Mouse (Mus musculus) embryonic facial prominence, embryonic 12.5 days (tissue): ENCODE data around the gene Ambra1. TPM values are rescaled to one million over a fixed set of nuclear protein-coding genes. Genes with fewer than 3 reads are reported as not detected.
A peak's percentile ranks its signal among the peaks of the same experiment; 100 is the strongest.

Experiments
- ATAC-seq: fragments of 200-750 bp; cut with Nextera tagmentation; 2 replicates; pipeline ENCODE4 v1.8.0; 2017; ENCODE audit not compliant: insufficient number of reproducible peaks, insufficient read depth, low FRiP score, low TSS enrichment
- H3K27ac ChIP-seq: fragments of 300-500 bp; sonication (generic); 2 replicates; pipeline ENCODE4 v1.5.1; 2016; ENCODE audit warnings: mild to moderate bottlenecking
- H3K27me3 ChIP-seq: fragments of 300-500 bp; sonication (generic); 2 replicates; pipeline ENCODE4 v1.6.1; 2016; ENCODE audit warnings: mild to moderate bottlenecking, moderate library complexity
- H3K36me3 ChIP-seq: fragments of 300-500 bp; sonication (generic); 2 replicates; pipeline ENCODE4 v1.6.1; 2016; ENCODE audit warnings: mild to moderate bottlenecking
- H3K4me1 ChIP-seq: fragments of 300-500 bp; sonication (generic); 2 replicates; pipeline ENCODE4 v1.6.1; 2016
- H3K4me2 ChIP-seq: fragments of 300-500 bp; sonication (generic); replicated peaks from 2 replicates; pipeline ENCODE4 v1.6.1; 2016; ENCODE audit warnings: mild to moderate bottlenecking, moderate library complexity
- H3K4me3 ChIP-seq: fragments of 300-500 bp; sonication (generic); 2 replicates; pipeline ENCODE4 v1.5.1; 2016; ENCODE audit warnings: mild to moderate bottlenecking
- H3K9ac ChIP-seq: fragments of 300-500 bp; sonication (generic); 2 replicates; pipeline ENCODE4 v1.6.1; 2016; ENCODE audit warnings: mild to moderate bottlenecking, moderate library complexity
- H3K9me3 ChIP-seq: fragments of 300-500 bp; sonication (generic); 2 replicates; pipeline ENCODE4 v1.6.1; 2016; ENCODE audit warnings: mild to moderate bottlenecking, moderate library complexity
- WGBS: fragments of 180-500 bp; shearing (Covaris S2); methylation state at CpG from one replicate; pipeline ENCODE4 v1.1.7; 2016; 5-methylcytosine and 5-hydroxymethylcytosine counted together
- polyA plus RNA-seq: library from polyadenylated mRNA; unstranded; fragments of >200 nt; fragmentation: Nextera tagmentation; extraction: Ambion mirVana; gene quantifications from 2 replicates; pipeline ENCODE4 v1.2.1, GENCODE M21; 2016

Ambra1 gene
- polyA plus RNA-seq, 1 experiment from 2014 or later = 21.9 TPM

DNA sequence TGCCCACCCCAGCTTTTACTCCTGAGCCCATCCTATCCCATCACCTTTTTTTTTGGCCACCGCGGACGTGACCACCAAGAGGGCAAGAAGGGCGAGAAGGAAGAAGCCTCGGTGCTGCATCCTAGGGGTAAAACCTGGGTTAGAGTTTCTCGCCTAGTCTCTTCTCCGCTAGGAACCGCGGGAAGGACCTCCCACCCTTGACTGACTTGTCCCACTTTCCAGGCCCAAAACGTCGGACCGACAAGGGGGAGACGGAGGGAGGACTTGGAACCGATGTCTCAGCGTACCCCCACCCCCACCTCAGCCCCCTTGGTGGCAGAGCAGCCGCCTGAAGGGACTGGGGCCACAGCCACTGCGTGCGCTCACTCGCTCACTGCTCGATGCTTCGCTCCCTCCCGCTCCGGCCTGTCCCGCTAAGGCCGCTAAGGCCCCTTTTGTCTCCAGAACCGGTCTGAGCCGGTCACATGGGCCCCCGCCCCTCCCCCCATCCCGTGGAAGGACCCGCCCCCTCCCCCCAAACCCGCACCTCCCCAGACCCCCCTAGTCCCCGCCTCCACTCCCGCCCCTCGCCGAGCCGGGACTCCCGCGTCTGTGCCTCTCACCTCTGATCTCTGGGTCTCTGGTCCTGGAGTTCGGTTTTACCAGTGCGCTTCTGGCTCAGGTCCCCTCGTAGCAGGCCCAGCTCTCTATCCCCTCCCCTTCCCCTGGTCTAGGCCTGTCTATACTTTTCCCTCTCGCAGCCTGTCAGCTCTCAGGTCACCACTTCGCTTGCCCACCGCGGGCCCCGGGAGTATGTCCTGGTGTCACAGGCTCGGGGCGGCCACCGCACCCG is 201.6 kb downstream of the Ambra1 start:
- H3K9ac ChIP-seq = peak overlapping the region; percentile 97
- H3K4me3 ChIP-seq = peak overlapping the region; percentile 88
- WGBS = under 1% methylated on average over 49 of the region's 50 CpGs
- H3K9me3 ChIP-seq = no peaks in the 10 kb centered on the region
- no peaks in the 10 kb centered on the region for H3K27me3 ChIP-seq
- H3K4me1 ChIP-seq = peaks cover 35% of the 10 kb centered on the region
- peak overlapping the region; percentile 85 for H3K4me2 ChIP-seq
- H3K36me3 ChIP-seq = peaks cover 25% of the 10 kb centered on the region
- peak; percentile 49 for ATAC-seq
- peak overlapping the region; percentile 98 for H3K27ac ChIP-seq

- 2% methylated on average over 16 of the region's 16 CpGs for WGBS
- peak within 1 kb of the TSS; percentile 97 for H3K9ac ChIP-seq
- peaks cover 32% of the 10 kb centered on the region for H3K36me3 ChIP-seq
- peak within 1 kb of the TSS; percentile 88 for H3K4me3 ChIP-seq
- H3K27ac ChIP-seq = peak within 1 kb of the TSS; percentile 98
- no peaks in the 10 kb centered on the region for H3K9me3 ChIP-seq
- H3K4me2 ChIP-seq = peak within 1 kb of the TSS; percentile 85
- no peak for ATAC-seq
- H3K4me1 ChIP-seq = peaks cover 35% of the 10 kb centered on the region
- H3K27me3 ChIP-seq = no peaks in the 10 kb centered on the region
Observed at GRCm38 (mm10) chr2:91932160-91932711, 202.3 kb downstream of the Ambra1 start, which contains the start of gene Mdk. Gene Mdk, minus strand, starts transcription at chr2:91932297.

DNA sequence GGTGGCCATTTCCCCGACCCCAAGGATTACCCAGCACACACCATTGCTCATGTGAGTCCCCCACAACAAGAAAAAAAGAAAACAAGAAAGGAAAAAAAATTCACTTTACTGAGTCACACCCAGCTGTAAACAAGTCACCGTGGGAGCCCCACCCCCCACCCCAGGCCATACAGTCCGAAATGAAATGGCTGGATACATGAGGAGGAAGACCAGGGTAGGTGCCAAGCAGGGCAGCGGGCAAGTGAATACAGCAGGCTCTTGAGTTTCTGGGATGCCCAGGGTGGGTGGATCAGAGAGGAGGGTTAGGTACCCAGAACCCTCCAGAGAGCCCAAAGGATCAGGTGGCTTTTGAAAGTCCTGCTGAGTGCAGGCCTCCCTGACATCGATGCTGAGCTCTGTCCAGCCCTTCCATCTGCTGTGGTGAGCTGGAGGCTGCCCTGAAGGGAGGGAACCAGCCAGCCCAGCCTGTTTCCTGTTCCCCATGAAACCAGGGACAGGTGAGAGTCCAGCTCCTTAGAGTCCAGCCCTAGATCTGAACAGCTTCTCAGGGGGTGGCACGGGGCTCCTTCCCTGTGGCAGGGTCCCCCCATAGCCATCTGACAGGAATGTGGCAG is 202.9 kb downstream of the Ambra1 start:
- H3K36me3 ChIP-seq = peaks cover 38% of the 10 kb centered on the region
- WGBS = 10% methylated on average over 6 of the region's 6 CpGs

DNA sequence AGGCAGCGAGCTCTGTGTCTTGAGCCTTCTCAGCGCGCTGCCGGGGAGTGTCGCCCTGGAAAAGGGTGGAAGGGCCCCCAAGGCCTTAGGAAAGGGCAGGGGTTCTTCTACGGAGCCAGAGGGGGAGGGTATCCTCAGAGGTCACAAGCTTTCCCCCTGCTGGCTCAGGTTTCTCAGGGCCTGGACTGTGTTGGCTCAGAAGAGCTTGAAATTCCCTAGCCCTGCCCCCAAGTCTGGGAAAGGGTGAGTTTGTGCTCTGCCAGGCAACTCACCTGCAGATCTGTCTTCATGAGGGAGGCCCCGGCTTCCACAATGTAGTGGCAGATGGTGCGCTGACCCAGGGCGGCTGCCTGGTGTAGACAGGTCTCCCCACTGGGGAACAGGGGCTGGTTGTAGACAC is 203.5 kb downstream of the Ambra1 start:
- Histone ChIP-seq H3K4me1 (peaks cover 29% of the 10 kb centered on the region), H3K27me3 (no peaks in the 10 kb centered on the region), H3K36me3 (peaks cover 38% of the 10 kb centered on the region), H3K9me3 (no peaks in the 10 kb centered on the region), H3K4me3 (no peak overlapping the region), H3K9ac (no peak overlapping the region), H3K4me2 (0 out of 2 replicates have a peak overlapping the region, but pooled peaks have one; percentile 85), H3K27ac (peak overlapping the region; percentile 98)
- no peak for ATAC-seq
- WGBS = 17% methylated on average over 9 of the region's 9 CpGs

More for the DNA sequence above, 202.9 kb downstream of the Ambra1 start:
- H3K27me3 ChIP-seq = no peaks in the 10 kb centered on the region
- H3K9me3 ChIP-seq = no peaks in the 10 kb centered on the region
- peak overlapping the region; percentile 85 for H3K4me2 ChIP-seq
- H3K9ac ChIP-seq = no peak overlapping the region
- no peak overlapping the region for H3K4me3 ChIP-seq
- peak overlapping the region; percentile 98 for H3K27ac ChIP-seq
- no peak for ATAC-seq
- H3K4me1 ChIP-seq = peaks cover 35% of the 10 kb centered on the region

DNA sequence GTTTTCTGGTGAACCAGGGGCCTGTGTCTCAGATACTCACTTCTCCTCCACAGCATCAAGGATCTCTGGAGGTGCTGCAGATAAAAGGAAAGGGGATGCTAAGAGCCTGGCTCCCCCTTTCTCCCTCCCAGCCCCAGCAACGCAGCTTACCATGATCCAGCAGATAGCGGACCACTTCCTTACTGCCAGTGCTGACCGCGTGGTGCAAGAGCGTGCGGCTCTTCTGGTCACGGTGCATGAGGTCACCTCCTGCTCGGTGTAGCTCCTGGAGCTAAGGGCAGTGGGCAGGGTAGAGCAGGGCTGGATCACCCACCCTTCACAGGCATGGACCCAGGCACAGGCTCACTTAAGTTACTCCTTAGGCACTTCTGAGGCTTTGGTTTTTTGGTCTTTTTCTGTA is 204.1 kb downstream of the Ambra1 start:
- ATAC-seq = no peak
- no peak overlapping the region for H3K4me3 ChIP-seq
- H3K9ac ChIP-seq = no peak overlapping the region
- peaks cover 39% of the 10 kb centered on the region for H3K36me3 ChIP-seq
- H3K4me1 ChIP-seq = peaks cover 25% of the 10 kb centered on the region
- H3K27me3 ChIP-seq = no peaks in the 10 kb centered on the region
- H3K4me2 ChIP-seq = no peak overlapping the region
- peak overlapping the region; percentile 98 for H3K27ac ChIP-seq
- WGBS = 43% methylated on average over 8 of the region's 8 CpGs
- no peaks in the 10 kb centered on the region for H3K9me3 ChIP-seq

DNA sequence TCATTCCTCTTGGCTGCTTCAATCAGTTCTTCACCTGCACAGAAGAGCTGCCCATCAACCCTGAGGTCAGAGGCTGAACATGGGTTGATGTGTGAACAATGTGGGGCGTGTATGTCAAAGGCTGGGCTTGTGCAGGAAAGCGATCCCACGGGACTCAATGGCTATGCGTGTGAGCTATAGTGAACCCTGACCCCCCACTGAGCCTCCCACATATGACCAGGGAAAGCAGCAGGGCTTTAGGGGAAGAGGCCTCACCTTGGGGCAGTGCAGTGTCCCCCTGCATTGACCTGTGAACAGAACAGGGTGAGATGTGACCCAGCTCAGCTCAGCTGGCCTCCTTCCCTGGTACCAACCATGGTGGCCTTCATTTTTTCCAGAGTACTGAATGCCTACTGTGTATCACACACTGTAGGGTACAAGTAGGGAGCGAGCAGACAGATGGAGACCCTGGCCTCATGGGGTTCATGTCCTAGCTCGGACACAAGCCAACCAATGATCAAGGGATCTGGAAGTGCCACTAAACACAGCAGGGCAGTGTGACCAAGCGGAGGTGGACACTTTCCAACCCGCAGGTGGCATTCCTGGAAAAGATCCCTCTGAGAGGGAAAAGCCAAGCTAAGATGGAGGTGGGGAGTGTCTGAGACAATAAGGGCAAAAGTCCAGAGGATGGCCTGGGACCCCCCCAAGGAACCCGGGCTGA is 205.0 kb downstream of the Ambra1 start:
- H3K27ac ChIP-seq = 0 out of 2 replicates have a peak overlapping the region, but pooled peaks have one; percentile 98
- peaks cover 45% of the 10 kb centered on the region for H3K36me3 ChIP-seq
- 81% methylated on average over 9 of the region's 9 CpGs for WGBS

GRCm38 (mm10) chr2:91936154-91936553 is 206.2 kb downstream of the Ambra1 start:
- Histone ChIP-seq H3K4me1 (peaks cover 21% of the 10 kb centered on the region), H3K4me3 (no peak overlapping the region), H3K4me2 (no peak overlapping the region), H3K9me3 (no peaks in the 10 kb centered on the region), H3K9ac (no peak overlapping the region), H3K27me3 (no peaks in the 10 kb centered on the region), H3K27ac (no peak overlapping the region), H3K36me3 (peaks cover 54% of the 10 kb centered on the region)
- 88% methylated on average over 7 of the region's 7 CpGs for WGBS
- ATAC-seq = no peak

More for the DNA sequence above, 205.0 kb downstream of the Ambra1 start:
- H3K4me1 ChIP-seq = peaks cover 21% of the 10 kb centered on the region
- H3K9me3 ChIP-seq = no peaks in the 10 kb centered on the region
- H3K4me2 ChIP-seq = no peak overlapping the region
- no peak for ATAC-seq
- H3K27me3 ChIP-seq = no peaks in the 10 kb centered on the region
- H3K4me3 ChIP-seq = no peak overlapping the region
- no peak overlapping the region for H3K9ac ChIP-seq

GRCm38 (mm10) chr2:91939303-91939935 is 209.5 kb downstream of the Ambra1 start:
- H3K4me2 ChIP-seq = no peak overlapping the region
- no peak for ATAC-seq
- no peak overlapping the region for H3K9ac ChIP-seq
- H3K36me3 ChIP-seq = peaks cover 60% of the 10 kb centered on the region
- no peaks in the 10 kb centered on the region for H3K27me3 ChIP-seq
- peaks cover 6% of the 10 kb centered on the region; the same call in 1 of the 2 replicates for H3K4me1 ChIP-seq
- H3K9me3 ChIP-seq = no peaks in the 10 kb centered on the region
- H3K4me3 ChIP-seq = no peak overlapping the region
- 82% methylated on average over 15 of the region's 15 CpGs for WGBS
- no peak overlapping the region for H3K27ac ChIP-seq

GRCm38 (mm10) chr2:91942356-91942755 is 212.4 kb downstream of the Ambra1 start:
- H3K36me3 ChIP-seq = peaks cover 41% of the 10 kb centered on the region
- no peaks in the 10 kb centered on the region for H3K9me3 ChIP-seq
- H3K9ac ChIP-seq = no peak overlapping the region
- ATAC-seq = no peak
- 79% methylated on average over 6 of the region's 6 CpGs for WGBS
- no peak overlapping the region for H3K27ac ChIP-seq
- no peak overlapping the region for H3K4me3 ChIP-seq
- no peak overlapping the region for H3K4me2 ChIP-seq
- peaks cover 22% of the 10 kb centered on the region; the same call in 1 of the 2 replicates for H3K4me1 ChIP-seq
- no peaks in the 10 kb centered on the region for H3K27me3 ChIP-seq

DNA sequence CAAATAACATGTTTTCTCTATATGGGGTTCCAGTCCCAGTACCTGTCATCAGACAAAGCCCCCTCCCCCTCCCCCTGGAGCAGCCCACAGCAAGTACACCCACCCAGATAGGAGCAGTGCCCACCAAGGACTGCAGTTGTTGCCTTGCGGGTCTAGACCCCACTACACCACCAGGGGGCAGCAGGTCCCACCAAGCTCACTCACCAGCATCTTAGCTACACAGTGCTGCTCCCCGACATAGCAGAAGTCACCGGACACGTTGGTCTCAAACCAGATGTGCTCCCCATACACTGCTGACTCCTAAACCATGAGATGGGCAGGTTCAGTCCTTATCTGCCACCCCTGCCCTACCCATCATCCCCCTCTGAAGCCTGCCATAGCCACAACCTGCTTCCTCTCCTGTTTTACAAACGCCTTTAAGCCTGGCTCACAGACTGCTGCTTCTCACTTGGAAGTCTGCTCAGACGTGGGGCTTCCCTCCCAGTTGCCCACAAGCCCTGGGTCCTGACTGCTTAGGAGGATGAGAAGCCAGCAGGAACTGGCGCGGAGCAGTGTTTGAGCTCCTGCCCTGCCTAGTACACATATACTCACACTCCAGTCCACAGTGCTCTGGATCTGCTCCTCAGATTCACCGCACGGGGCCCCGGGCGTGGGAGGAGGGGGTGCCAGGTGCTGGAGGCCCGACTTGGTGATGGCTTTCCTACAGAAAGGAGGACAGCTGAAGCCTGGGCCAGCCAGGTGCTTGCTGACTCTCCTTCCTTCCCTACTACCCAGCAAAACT is 214.4 kb downstream of the Ambra1 start:
- Histone ChIP-seq H3K9ac (no peak overlapping the region), H3K27ac (no peak overlapping the region), H3K36me3 (peaks cover 21% of the 10 kb centered on the region), H3K4me2 (no peak overlapping the region), H3K4me1 (peaks cover 34% of the 10 kb centered on the region), H3K27me3 (no peaks in the 10 kb centered on the region), H3K4me3 (no peak overlapping the region), H3K9me3 (no peaks in the 10 kb centered on the region)
- WGBS = 46% methylated on average over 13 of the region's 13 CpGs
- ATAC-seq = peak; percentile 45; the same call in 1 of the 2 replicates
